Mouse (Mus musculus): ENCODE measurements at regions not wholly inside any gene's neighbourhood (a gene's known extent, or its start where the extent isn't known, plus 50 kb on each side); places are given as distances from the start of the nearest gene placed in this dataset.

GRCm38 (mm10) chr1:67428398-67428797, 305.6 kb downstream of the Cps1 start:
- DNase-seq (ENCODE audit: low spot score) = no peak
- no peaks in the 10 kb centered on the region for H3K27me3 ChIP-seq (ENCODE audit: control insufficient read depth, insufficient read depth, low read length)
- H3K9me3 ChIP-seq (ENCODE audit: control insufficient read depth, low read length) = no peaks in the 10 kb centered on the region
- no peak overlapping the region for H3K9ac ChIP-seq (ENCODE audit: low read length)
- no peak overlapping the region for H3K4me2 ChIP-seq (ENCODE audit: low read depth, low read length, severe bottlenecking)
- peak; percentile 61; the same call in 1 of the 2 replicates for ATAC-seq (replicated peaks; ENCODE audit: low FRiP score)
- H3K4me1 ChIP-seq (replicated peaks; ENCODE audit: control insufficient read depth, insufficient read depth, low read length) = no peaks in the 10 kb centered on the region
- H3K4me3 ChIP-seq (ENCODE audit: low read depth, low read length) = no peak overlapping the region
- WGBS = 45% methylated on average over 3 of the region's 3 CpGs
- no peak overlapping the region for H3K27ac ChIP-seq (ENCODE audit: low read depth, low read length)
- no peaks in the 10 kb centered on the region for H3K36me3 ChIP-seq (ENCODE audit: control insufficient read depth, insufficient read depth, low read length)

DNA sequence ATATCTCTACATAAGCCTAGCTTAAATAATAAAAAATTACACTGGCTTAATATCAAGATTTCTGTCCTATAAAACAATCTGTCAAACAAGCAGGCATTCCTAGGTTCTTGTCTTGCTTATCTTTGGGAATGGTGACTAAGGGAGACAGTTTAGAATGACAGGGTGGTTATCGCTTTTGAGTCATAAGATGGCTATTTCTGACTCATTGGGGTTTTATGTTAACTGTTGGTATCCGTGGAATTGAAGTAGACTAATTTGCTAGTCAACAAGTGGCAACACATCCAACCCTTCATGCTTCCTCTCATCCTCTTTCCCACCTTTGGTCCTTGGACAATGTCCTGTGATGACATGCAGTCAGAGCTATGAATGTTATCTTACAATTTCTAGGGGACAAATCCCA, 328.0 kb downstream of the Cps1 start:
- DNase-seq (ENCODE audit: low spot score) = no peak
- Histone ChIP-seq H3K27me3 (ENCODE audit: control insufficient read depth, insufficient read depth, low read length) (no peaks in the 10 kb centered on the region), H3K27ac (ENCODE audit: low read depth, low read length) (no peak overlapping the region), H3K4me2 (ENCODE audit: low read depth, low read length, severe bottlenecking) (no peak overlapping the region), H3K36me3 (ENCODE audit: control insufficient read depth, insufficient read depth, low read length) (no peaks in the 10 kb centered on the region), H3K4me1 (replicated peaks; ENCODE audit: control insufficient read depth, insufficient read depth, low read length) (no peaks in the 10 kb centered on the region), H3K9me3 (ENCODE audit: control insufficient read depth, low read length) (no peaks in the 10 kb centered on the region), H3K9ac (ENCODE audit: low read length) (no peak overlapping the region), H3K4me3 (ENCODE audit: low read depth, low read length) (no peak overlapping the region)
- WGBS = 91% methylated on average over 2 of the region's 2 CpGs
- ATAC-seq (replicated peaks; ENCODE audit: low FRiP score) = no peak

- ATAC-seq (replicated peaks; ENCODE audit: low FRiP score) = no peak
Measured at GRCm38 (mm10) chr1:67464203-67464602, 341.4 kb downstream of the Cps1 start.

DNA sequence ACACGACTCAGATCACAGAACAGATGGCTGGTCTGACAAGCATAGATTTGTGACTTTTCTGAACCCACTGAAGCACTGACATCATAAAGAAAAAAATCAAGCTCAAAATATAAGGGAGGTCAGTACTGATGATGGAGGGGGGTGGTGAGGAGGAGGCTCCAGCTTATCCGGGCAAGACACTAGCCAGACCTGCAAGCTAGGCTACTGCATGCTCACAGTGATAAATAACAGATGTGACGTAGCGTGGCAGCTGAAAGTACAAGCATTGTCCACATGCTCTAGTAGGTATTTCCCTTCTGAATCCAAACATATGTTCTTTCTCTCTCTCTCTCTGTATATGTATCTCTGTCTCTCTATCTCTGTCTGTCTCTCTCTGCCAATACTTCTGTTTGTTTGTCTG, 342.7 kb downstream of the Cps1 start:
- DNase-seq (ENCODE audit: low spot score) = no peak
- Histone ChIP-seq H3K9ac (ENCODE audit: low read length) (no peak overlapping the region), H3K4me1 (replicated peaks; ENCODE audit: control insufficient read depth, insufficient read depth, low read length) (no peaks in the 10 kb centered on the region), H3K27me3 (ENCODE audit: control insufficient read depth, insufficient read depth, low read length) (no peaks in the 10 kb centered on the region), H3K27ac (ENCODE audit: low read depth, low read length) (no peak overlapping the region), H3K4me2 (ENCODE audit: low read depth, low read length, severe bottlenecking) (no peak overlapping the region), H3K36me3 (ENCODE audit: control insufficient read depth, insufficient read depth, low read length) (no peaks in the 10 kb centered on the region), H3K9me3 (ENCODE audit: control insufficient read depth, low read length) (no peaks in the 10 kb centered on the region), H3K4me3 (ENCODE audit: low read depth, low read length) (no peak overlapping the region)
- ATAC-seq (replicated peaks; ENCODE audit: low FRiP score) = no peak
- WGBS = 82% methylated on average over 4 of the region's 4 CpGs

More at GRCm38 (mm10) chr1:67464203-67464602, 341.4 kb downstream of the Cps1 start:
- no peak overlapping the region for H3K9ac ChIP-seq (ENCODE audit: low read length)
- H3K27ac ChIP-seq (ENCODE audit: low read depth, low read length) = no peak overlapping the region
- no peaks in the 10 kb centered on the region for H3K36me3 ChIP-seq (ENCODE audit: control insufficient read depth, insufficient read depth, low read length)
- H3K4me1 ChIP-seq (replicated peaks; ENCODE audit: control insufficient read depth, insufficient read depth, low read length) = no peaks in the 10 kb centered on the region
- WGBS = 57% methylated on average over 2 of the region's 2 CpGs
- H3K4me2 ChIP-seq (ENCODE audit: low read depth, low read length, severe bottlenecking) = no peak overlapping the region
- no peaks in the 10 kb centered on the region for H3K9me3 ChIP-seq (ENCODE audit: control insufficient read depth, low read length)
- no peak for DNase-seq (ENCODE audit: low spot score)
- no peak overlapping the region for H3K4me3 ChIP-seq (ENCODE audit: low read depth, low read length)
- H3K27me3 ChIP-seq (ENCODE audit: control insufficient read depth, insufficient read depth, low read length) = no peaks in the 10 kb centered on the region

GRCm38 (mm10) chr1:67477006-67477405, 354.2 kb downstream of the Cps1 start:
- Histone ChIP-seq H3K36me3 (ENCODE audit: control insufficient read depth, insufficient read depth, low read length) (no peaks in the 10 kb centered on the region), H3K4me3 (ENCODE audit: low read depth, low read length) (no peak overlapping the region), H3K27ac (ENCODE audit: low read depth, low read length) (no peak overlapping the region), H3K4me2 (ENCODE audit: low read depth, low read length, severe bottlenecking) (no peak overlapping the region), H3K9ac (ENCODE audit: low read length) (no peak overlapping the region), H3K27me3 (ENCODE audit: control insufficient read depth, insufficient read depth, low read length) (no peaks in the 10 kb centered on the region), H3K4me1 (replicated peaks; ENCODE audit: control insufficient read depth, insufficient read depth, low read length) (no peaks in the 10 kb centered on the region), H3K9me3 (ENCODE audit: control insufficient read depth, low read length) (no peaks in the 10 kb centered on the region)
- 77% methylated on average over 11 of the region's 11 CpGs for WGBS
- ATAC-seq (replicated peaks; ENCODE audit: low FRiP score) = no peak
- DNase-seq (ENCODE audit: low spot score) = no peak

DNA sequence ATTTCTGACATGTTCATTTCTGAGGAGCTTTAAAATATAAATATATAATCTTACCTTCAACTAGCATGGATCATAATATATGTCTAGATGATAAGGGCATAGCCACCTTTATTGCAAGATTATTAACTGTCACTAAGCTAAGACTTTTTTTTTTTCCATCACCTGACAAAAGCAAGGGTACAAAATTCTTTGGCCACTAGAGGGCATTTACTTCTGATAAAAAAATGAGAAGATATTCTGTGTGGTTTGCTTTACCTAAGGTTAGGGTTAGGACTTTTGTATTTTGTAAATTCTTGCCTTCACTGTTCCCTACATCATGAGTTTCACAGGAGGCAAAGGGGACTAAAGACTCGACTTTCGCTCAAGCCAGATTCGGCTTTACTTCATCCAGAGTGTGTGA, 355.1 kb downstream of the Cps1 start:
- WGBS = 91% methylated on average over 3 of the region's 3 CpGs
- Histone ChIP-seq H3K4me1 (replicated peaks; ENCODE audit: control insufficient read depth, insufficient read depth, low read length) (no peaks in the 10 kb centered on the region), H3K36me3 (ENCODE audit: control insufficient read depth, insufficient read depth, low read length) (no peaks in the 10 kb centered on the region), H3K27ac (ENCODE audit: low read depth, low read length) (no peak overlapping the region), H3K4me3 (ENCODE audit: low read depth, low read length) (no peak overlapping the region), H3K9ac (ENCODE audit: low read length) (no peak overlapping the region), H3K9me3 (ENCODE audit: control insufficient read depth, low read length) (no peaks in the 10 kb centered on the region), H3K27me3 (ENCODE audit: control insufficient read depth, insufficient read depth, low read length) (no peaks in the 10 kb centered on the region), H3K4me2 (ENCODE audit: low read depth, low read length, severe bottlenecking) (no peak overlapping the region)
- ATAC-seq (replicated peaks; ENCODE audit: low FRiP score) (no peak), DNase-seq (ENCODE audit: low spot score) (no peak)

DNA sequence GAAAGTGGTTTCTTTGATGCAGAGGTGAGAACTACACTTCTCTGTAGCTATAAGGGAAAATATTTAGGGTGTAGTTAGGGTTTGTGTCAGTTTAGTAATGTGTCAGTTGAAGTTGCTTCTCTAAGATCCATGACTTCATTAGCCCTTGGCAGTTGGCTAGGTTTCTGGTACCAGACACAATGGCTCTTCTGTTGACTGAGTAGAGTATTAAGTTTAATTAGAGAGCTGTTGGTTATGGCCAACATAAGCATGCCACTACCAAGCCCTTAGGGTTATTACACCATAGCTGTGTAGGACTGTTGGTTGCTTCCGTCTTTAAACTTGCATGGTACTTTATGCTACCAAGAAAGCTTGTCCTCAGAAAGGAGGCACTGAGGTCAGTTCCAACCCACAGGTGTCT, 359.1 kb downstream of the Cps1 start:
- 81% methylated on average over 1 of the region's 1 CpGs for WGBS
- H3K9me3 ChIP-seq (ENCODE audit: control insufficient read depth, low read length) = no peaks in the 10 kb centered on the region
- ATAC-seq (replicated peaks; ENCODE audit: low FRiP score) = no peak
- H3K4me2 ChIP-seq (ENCODE audit: low read depth, low read length, severe bottlenecking) = no peak overlapping the region
- H3K9ac ChIP-seq (ENCODE audit: low read length) = no peak overlapping the region
- no peak overlapping the region for H3K4me3 ChIP-seq (ENCODE audit: low read depth, low read length)
- no peaks in the 10 kb centered on the region for H3K36me3 ChIP-seq (ENCODE audit: control insufficient read depth, insufficient read depth, low read length)
- no peak overlapping the region for H3K27ac ChIP-seq (ENCODE audit: low read depth, low read length)
- no peaks in the 10 kb centered on the region for H3K4me1 ChIP-seq (replicated peaks; ENCODE audit: control insufficient read depth, insufficient read depth, low read length)
- DNase-seq (ENCODE audit: low spot score) = no peak
- H3K27me3 ChIP-seq (ENCODE audit: control insufficient read depth, insufficient read depth, low read length) = no peaks in the 10 kb centered on the region

DNA sequence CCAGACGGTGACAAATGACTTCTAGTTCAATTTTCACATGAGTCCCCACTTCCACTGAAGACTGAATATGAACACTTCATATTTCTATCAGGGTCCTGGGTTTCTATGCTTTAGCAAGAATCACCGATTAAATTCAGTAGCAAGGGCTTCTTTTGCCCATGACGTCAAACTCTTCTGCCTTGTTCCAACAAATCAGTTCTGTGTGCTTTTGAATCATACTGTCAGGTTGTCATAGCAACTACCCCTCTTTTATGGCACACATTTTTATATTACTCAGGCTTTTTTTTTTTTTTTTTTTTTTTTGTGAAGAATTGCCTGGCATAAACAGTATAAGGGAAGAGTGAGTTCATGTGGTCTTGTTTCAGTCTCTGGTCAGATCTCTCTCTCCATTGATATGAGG, 381.3 kb downstream of the Cps1 start:
- no peaks in the 10 kb centered on the region for H3K4me1 ChIP-seq (replicated peaks; ENCODE audit: control insufficient read depth, insufficient read depth, low read length)
- no peaks in the 10 kb centered on the region for H3K9me3 ChIP-seq (ENCODE audit: control insufficient read depth, low read length)
- H3K27ac ChIP-seq (ENCODE audit: low read depth, low read length) = no peak overlapping the region
- WGBS = 87% methylated on average over 3 of the region's 3 CpGs
- no peaks in the 10 kb centered on the region for H3K36me3 ChIP-seq (ENCODE audit: control insufficient read depth, insufficient read depth, low read length)
- no peak for DNase-seq (ENCODE audit: low spot score)
- H3K4me3 ChIP-seq (ENCODE audit: low read depth, low read length) = no peak overlapping the region
- ATAC-seq (replicated peaks; ENCODE audit: low FRiP score) = no peak
- no peak overlapping the region for H3K9ac ChIP-seq (ENCODE audit: low read length)
- H3K4me2 ChIP-seq (ENCODE audit: low read depth, low read length, severe bottlenecking) = no peak overlapping the region
- no peaks in the 10 kb centered on the region for H3K27me3 ChIP-seq (ENCODE audit: control insufficient read depth, insufficient read depth, low read length)

DNA sequence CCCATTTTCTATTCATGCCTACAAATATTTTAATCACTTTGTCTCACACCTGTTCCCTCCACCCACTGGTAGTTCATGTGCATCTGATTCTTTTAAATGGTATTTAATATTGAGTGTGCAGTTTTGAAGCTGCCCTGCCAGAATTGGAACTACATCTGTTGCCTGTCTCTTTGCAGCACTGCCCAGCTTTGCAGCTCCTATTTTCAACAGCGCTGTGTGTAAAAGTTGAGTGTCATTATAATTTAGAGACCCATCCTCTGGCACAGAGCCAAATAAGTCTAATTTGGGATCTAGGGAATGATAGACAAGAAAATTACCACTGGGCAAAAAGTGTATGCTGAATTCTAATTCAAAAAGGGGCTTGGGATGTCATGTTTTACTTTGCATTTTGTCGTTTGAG, 382.9 kb downstream of the Cps1 start:
- DNase-seq (ENCODE audit: low spot score) (no peak), ATAC-seq (replicated peaks; ENCODE audit: low FRiP score) (no peak)
- Histone ChIP-seq H3K9me3 (ENCODE audit: control insufficient read depth, low read length) (no peaks in the 10 kb centered on the region), H3K4me1 (replicated peaks; ENCODE audit: control insufficient read depth, insufficient read depth, low read length) (no peaks in the 10 kb centered on the region), H3K27me3 (ENCODE audit: control insufficient read depth, insufficient read depth, low read length) (no peaks in the 10 kb centered on the region), H3K4me3 (ENCODE audit: low read depth, low read length) (no peak overlapping the region), H3K27ac (ENCODE audit: low read depth, low read length) (no peak overlapping the region), H3K36me3 (ENCODE audit: control insufficient read depth, insufficient read depth, low read length) (no peaks in the 10 kb centered on the region), H3K4me2 (ENCODE audit: low read depth, low read length, severe bottlenecking) (no peak overlapping the region), H3K9ac (ENCODE audit: low read length) (no peak overlapping the region)
- WGBS = 82% methylated on average over 2 of the region's 2 CpGs
